Mouse (Mus musculus): ENCODE measurements around the gene Gm20869. TPM values are rescaled to one million over a fixed set of nuclear protein-coding genes. Genes with fewer than 3 reads are reported as not detected.
"Not testable (repeated sequence)": the region's sequence is repeated elsewhere in the genome, so short reads cannot be mapped to it uniquely, and the experiment has no call there.

Gene Gm20869
- not detected in 2 replicates for polyA plus RNA-seq (2016; fragmentation: Nextera tagmentation; extraction: Ambion mirVana)

DNA sequence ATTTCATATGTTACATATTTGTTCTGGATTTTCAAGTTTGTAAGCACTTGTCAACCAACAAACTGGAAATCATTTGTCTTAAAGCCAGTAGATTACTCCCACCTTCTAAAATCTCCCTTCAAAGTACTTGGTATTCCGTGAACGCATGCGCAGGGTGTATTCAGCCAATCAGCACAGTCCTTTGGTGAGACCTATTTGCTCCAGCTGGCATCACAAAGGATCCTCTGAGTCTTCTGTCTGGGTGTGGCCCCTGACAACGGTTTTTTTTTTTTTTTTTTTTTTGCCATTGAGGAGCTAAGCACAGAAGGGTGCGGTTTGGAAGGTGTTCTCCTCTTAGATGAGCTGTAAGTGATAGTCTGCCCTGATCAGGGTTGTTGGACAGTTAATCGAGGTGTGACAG is at the start of gene Gm20869:
Gene Gm20869 (plus strand): TSS at position 301 of the 400 bp plus-strand sequence.
- no CpG with 5 or more reads among the region's 6 CpGs for WGBS
- H3K36me3 ChIP-seq; H3K9ac ChIP-seq; H3K4me1 ChIP-seq (replicated peaks); H3K27me3 ChIP-seq (replicated peaks); H3K27ac ChIP-seq (ENCODE audit: poor library complexity, severe bottlenecking); ATAC-seq (ENCODE audit: insufficient number of reproducible peaks, low FRiP score); H3K4me3 ChIP-seq; H3K4me2 ChIP-seq; H3K9me3 ChIP-seq (replicated peaks): not testable (repeated sequence)

Other genes starting within 250 kb of the Gm20869 start
- not detected in 2 replicates for gene Gm20870, start 222.6 kb downstream of the Gm20869 start, polyA plus RNA-seq (2016; fragmentation: Nextera tagmentation; extraction: Ambion mirVana)